Mouse (Mus musculus) myocyte (in vitro differentiated cells): Measurements from ENCODE around the gene Ccdc71.

Source experiments
- CEBPB ChIP-seq: IDR thresholded peaks from 2 replicates; pipeline ENCODE4 v1.6.1; 2011; ENCODE audit warnings: mild to moderate bottlenecking, moderate library complexity; ENCODE audit not compliant: poor library complexity, insufficient read depth, severe bottlenecking
- E2F4 ChIP-seq: IDR thresholded peaks from one replicate; pipeline ENCODE4 v1.6.1; 2011; ENCODE audit warnings: mild to moderate bottlenecking, control low read depth, moderate library complexity; ENCODE audit not compliant: insufficient read depth
- MAX ChIP-seq: IDR thresholded peaks from one replicate; pipeline ENCODE4 v1.6.1; 2011; ENCODE audit warnings: low read depth, mild to moderate bottlenecking, control low read depth
- MYOG ChIP-seq, 3 experiments: IDR thresholded peaks; one replicate each; pipeline ENCODE4 v1.6.1; 2011; ENCODE audit warnings: control low read depth in 2 of 3, low read depth in 2 of 3, mild to moderate bottlenecking in 2 of 3; ENCODE audit not compliant: insufficient read length in 2 of 3, control insufficient read depth in 1 of 3, insufficient read depth in 1 of 3
- POLR2A ChIP-seq: IDR thresholded peaks from one replicate; pipeline ENCODE4 v1.6.1; 2011; ENCODE audit warnings: low read depth, mild to moderate bottlenecking, control low read depth, moderate library complexity; ENCODE audit not compliant: insufficient read length
- POLR2AphosphoS2 ChIP-seq: IDR thresholded peaks from one replicate; pipeline ENCODE4 v1.6.1; 2011; ENCODE audit warnings: low read depth, control low read depth; ENCODE audit not compliant: insufficient read length
- REST ChIP-seq: IDR thresholded peaks from one replicate; pipeline ENCODE4 v1.6.1; 2011; ENCODE audit warnings: mild to moderate bottlenecking, control low read depth, moderate library complexity; ENCODE audit not compliant: insufficient read depth, insufficient read length
- SRF ChIP-seq: IDR thresholded peaks from one replicate; pipeline ENCODE4 v1.6.1; 2011; ENCODE audit warnings: low read depth; ENCODE audit not compliant: control insufficient read depth, insufficient read length
- TCF12 ChIP-seq: IDR thresholded peaks from one replicate; pipeline ENCODE4 v1.6.1; 2011; ENCODE audit warnings: mild to moderate bottlenecking, control low read depth; ENCODE audit not compliant: poor library complexity, insufficient read depth, severe bottlenecking
- TCF3 ChIP-seq: IDR thresholded peaks from one replicate; pipeline ENCODE4 v1.6.1; 2011; ENCODE audit warnings: low read depth, control low read depth; ENCODE audit not compliant: insufficient read length
- USF1 ChIP-seq: IDR thresholded peaks from one replicate; pipeline ENCODE4 v1.6.1; 2011; ENCODE audit warnings: low read depth, mild to moderate bottlenecking, control low read depth, moderate library complexity

DNA sequence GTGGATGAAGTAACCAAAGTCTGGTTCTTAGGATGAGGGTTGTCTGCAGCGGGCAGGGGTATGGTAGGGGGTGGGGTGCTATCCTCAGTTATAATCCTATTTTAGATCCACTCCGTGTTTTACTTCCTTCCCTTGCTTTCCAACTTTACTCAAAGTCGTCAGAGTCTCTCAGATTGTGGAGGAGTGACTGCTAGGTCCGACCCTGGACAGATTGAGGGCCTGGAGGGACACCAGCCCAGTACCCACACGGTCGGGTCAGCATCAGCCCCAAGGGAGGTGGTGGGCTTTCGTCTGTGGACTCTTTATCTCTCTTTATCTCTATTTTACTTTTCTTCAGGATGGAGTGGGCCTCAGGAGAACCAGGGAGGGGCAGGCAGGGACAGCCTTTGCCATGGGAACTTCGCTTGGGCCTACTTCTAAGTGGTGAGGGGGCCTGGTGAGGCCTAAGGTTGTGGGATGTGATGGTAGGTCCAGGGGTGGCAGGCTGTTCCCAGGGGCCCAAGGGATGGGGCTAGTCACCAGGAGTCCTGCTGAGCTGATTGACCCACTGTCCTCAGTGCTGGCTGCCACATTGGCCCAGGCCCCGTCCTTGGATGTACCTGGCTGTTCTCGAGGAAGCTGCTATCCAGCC lies 19.5 kb downstream of the Ccdc71 start, which contains the start of gene Lamb2:
- TF ChIP-seq USF1 (no peak), TCF12 (no peak), REST (no peak), MAX (no peak), POLR2A (peak; percentile 80), POLR2AphosphoS2 (peak; percentile 74), MYOG (IDR thresholded peaks at IDR 0.05; ENCODE audit: control insufficient read depth in 1 of 3, insufficient read depth in 1 of 3, insufficient read length in 2 of 3, low read depth in 2 of 3) (no peak), TCF3 (no peak), CEBPB (no peak), E2F4 (no peak), SRF (no peak)
